Mouse (Mus musculus): ENCODE results near the gene 5730522E02Rik. TPM values are rescaled to one million over a fixed set of nuclear protein-coding genes. Genes with fewer than 3 reads are reported as not detected.

5730522E02Rik gene
- polyA plus RNA-seq, 1 experiment: 0.62 TPM

- DNase-seq (ENCODE audit: low read depth): no peak
Observed at GRCm38 (mm10) chr11:25679856-25680255, 530.7 kb downstream of the 5730522E02Rik start.

GRCm38 (mm10) chr11:25674194-25674593, 536.4 kb downstream of the 5730522E02Rik start:
- DNase-seq (ENCODE audit: low read depth): no peak

- no peak for DNase-seq (ENCODE audit: low read depth)
Observed at GRCm38 (mm10) chr11:25670018-25670417, 540.5 kb downstream of the 5730522E02Rik start.

DNA sequence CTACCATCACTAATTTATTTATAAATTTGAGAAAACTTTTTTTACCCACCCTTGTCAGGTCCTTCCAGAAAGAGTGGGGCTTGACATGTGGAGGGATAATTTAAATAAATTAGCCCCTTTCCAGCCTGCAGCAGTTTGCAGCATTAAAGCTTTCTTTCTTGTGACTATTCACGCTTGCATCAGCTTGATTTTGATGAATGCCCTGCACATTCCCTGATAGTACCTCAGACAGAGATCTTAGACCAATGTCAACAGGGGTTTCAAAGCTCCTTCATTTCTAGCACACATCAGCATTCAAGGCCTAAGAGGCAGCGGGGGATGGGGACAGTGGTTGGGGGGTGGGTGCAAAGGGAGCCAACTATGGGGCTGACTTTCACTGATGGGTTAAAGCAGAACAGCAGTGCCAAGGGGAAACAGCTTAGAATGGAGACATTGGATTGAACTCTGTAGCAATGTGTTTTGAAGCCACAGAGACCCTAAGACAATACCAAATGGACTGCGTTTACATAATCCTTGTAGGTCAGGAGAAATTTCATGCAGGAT, 545.9 kb downstream of the 5730522E02Rik start:
- DNase-seq (ENCODE audit: low read depth): no peak

DNA sequence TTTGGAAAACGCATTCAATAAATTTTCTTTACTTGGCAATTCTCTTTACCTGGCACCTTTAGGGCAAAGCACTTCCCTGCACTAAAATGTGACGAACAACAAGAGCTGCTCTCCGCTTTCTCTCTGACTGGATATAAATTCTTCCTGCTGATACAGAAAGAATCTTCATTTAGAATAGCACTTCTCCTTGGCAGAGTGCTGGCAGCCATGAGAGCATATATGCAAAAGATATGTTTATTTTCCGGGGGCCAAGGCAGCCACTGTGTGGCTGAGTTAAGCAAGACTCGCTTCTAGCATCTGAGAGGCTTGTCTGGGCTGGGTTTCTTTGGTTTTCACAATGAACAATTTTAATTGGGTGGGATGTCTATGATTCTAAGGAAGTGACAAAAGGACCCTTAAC, 564.3 kb downstream of the 5730522E02Rik start:
- no peak for DNase-seq (ENCODE audit: low read depth)

DNA sequence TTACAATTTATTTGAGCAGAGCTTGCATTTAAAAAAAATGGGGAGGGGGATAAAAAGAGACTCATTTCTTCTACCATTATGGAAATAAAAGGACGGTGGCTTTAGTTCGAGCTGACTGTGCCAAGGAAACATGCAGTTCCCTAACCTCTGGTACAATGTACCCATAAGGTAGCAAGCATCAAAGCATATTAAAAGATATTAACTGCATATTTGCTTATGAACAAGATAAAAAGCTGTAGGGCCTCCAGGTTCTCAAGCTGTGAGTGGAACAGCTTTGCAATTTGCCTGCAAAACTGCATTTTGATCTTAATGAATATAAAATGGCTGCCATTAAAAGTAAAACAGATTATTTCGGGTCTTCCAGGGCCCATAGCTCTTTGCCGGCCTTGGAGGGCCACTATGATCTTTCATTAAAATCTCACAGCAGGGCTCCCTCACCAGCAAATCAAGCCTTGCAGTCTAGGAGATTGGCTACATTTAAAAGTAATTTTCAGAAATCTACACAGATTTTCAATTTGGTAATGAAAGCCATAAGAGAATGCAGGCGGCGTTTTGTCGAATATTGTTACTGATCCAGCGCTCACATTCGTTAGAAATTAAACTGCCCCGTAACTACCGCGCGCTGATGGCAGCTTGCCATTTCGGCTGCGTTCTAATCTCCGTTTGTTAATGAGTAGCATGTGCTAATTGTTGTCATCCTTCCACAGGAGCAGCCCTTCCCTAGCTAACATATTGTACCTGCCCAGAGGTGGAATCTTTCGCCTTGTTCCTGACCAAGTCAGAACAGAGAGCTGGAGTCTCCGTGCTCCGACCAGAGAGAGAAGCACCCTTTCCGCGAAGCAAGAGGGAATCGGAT, 565.6 kb downstream of the 5730522E02Rik start:
- no peak for DNase-seq (ENCODE audit: low read depth)

- DNase-seq (ENCODE audit: low read depth): no peak
Observed at GRCm38 (mm10) chr11:25606886-25607285, 603.7 kb downstream of the 5730522E02Rik start.

- no peak for DNase-seq (ENCODE audit: low read depth)
Observed at GRCm38 (mm10) chr11:25600030-25600429, 610.5 kb downstream of the 5730522E02Rik start.

DNA sequence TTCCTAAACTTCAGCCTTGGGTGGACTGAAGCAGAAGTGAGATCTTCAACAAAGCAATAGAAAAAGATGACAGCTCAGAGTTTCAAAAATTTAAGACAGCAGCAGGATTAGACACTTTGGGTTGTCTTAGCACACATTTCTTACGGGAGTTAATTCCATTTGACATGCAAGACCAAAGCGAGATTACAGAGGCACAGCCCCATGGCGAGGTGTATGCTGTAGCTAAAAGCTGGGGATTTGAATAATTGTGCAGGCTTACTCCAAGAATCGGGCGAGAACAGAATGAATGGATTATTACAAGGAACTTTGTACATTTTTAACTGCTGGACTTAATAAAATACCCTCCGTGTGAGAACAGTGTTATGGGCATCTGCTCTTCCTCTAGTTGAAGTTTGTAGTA, 615.3 kb downstream of the 5730522E02Rik start:
- DNase-seq (ENCODE audit: low read depth): no peak

- no peak for DNase-seq (ENCODE audit: low read depth)
Observed at GRCm38 (mm10) chr11:25594780-25595179, 615.8 kb downstream of the 5730522E02Rik start.

DNA sequence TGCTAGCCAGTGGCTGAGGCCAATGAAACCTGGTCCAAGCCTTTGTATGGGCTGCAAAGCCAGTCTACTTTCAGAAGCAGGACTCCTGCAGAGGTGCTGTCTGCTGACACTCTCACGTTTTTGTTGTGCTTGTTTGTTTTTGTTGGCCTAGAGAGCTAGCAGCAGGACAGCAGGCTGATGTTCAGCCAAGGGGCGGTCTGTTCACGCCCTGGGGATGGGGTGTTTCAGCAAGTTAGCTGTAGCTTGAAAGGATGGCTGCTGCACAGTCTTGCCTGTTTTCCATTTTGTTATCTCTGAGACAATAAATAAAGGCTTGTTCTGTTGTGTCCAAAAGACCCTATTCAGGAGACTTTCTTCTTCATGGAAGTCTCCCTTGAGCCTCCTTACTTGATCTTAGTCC, 618.3 kb downstream of the 5730522E02Rik start:
- DNase-seq (ENCODE audit: low read depth): no peak

- no peak for DNase-seq (ENCODE audit: low read depth)
Observed at GRCm38 (mm10) chr11:25590215-25590614, 620.3 kb downstream of the 5730522E02Rik start.

GRCm38 (mm10) chr11:25589509-25589908, 621.1 kb downstream of the 5730522E02Rik start:
- DNase-seq (ENCODE audit: low read depth): no peak

- no peak for DNase-seq (ENCODE audit: low read depth)
Observed at GRCm38 (mm10) chr11:25574129-25574465, 636.5 kb downstream of the 5730522E02Rik start.

- no peak for DNase-seq (ENCODE audit: low read depth)
Observed at GRCm38 (mm10) chr11:25573408-25574128, 637.0 kb downstream of the 5730522E02Rik start.

DNA sequence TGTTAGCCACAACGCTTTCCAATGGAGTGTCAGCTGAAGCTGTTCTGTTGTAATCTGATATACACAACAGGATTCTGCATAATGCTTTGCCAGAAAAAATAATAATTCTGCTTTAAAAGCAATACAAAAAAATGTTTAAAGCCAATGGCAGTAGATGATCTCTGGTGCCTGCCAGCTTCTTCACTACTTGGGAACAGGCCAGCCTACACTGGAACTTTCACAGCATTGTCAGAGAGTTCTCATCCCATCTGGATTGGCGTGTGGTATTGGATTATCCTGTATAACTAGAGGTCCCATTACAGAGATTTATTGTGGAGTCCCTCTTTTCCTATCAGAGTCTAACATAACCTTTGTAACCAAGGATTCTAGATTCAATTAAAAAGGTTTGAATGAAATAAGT, 639.2 kb downstream of the 5730522E02Rik start:
- DNase-seq (ENCODE audit: low read depth): no peak

Other genes starting within 250 kb of the 5730522E02Rik start
- gene Fancl, start 175.4 kb upstream of the 5730522E02Rik start, polyA plus RNA-seq (2012; rRNA removed): 3.5 and 4.0 TPM in 2 replicates

All from gonadal fat pad, adult 2 months (tissue).